Mouse (Mus musculus): ENCODE data around the gene Fat4.

Gene Fat4

DNA sequence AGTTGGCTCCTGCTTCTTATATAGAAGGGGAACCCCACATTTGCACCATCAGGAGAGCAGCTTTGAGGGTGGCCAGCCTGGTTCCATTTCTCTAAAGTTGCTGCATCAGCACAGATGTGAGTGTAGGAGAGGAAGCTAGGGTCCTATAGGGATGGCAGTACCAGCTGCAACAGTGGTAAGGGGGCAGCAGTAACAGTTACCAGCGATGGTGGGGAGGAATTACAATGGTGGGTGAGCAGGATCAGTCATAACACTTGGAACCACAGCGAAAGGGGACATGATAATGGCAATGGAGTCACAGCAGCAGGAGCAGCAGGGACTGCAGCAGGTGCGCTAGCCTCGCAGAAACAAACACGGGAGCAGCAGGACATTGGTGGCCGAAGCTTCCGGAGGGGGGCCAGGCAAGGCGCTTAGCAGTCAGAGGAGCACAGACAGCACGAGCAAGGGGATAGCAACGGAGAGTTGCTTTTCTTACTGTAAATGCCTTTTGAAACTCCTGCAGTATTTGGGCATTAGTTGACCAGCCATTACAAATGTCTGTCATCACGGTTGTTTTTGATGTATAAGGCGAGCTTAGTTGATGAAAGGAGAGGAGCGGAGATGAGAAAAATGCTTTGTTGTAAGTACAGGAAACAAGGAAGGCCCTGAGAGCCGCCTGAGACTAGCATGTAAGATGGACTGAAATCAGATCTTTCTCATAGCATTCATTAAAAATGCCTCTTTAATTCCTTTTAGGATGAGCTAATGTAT is 21.1 kb downstream of the Fat4 start:
- DNase-seq, result no peak

DNA sequence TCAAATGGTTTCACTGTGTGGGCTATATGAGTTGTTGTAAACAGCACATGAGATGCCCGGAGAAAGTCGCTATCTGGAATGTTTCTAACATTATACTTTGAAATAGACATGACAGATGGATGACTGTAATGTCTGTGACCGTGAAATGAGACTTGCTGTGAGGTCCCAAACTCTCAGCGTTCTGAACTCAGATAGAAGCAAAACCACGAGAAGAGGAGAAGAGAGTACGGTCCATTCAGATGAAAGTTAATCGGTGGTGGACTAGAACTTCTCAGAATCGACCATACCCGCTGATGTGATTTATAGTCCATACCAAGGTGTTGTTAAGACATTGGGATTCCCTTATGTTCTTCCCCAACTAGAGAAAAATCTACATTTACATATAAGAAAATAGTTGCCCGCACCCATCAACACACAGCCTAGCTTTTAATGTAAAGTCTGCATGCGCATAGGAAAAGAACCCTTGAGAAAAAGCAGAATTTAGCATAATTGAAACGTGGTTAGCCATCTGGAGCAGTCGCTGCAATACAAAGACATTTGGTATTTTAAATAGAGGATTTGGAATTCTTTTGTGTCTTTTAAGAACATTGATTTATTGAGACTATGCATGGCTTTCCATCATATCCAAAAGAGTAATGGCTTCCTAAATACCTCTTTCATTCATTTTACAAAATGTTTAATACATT is 21.8 kb downstream of the Fat4 start:
- DNase-seq, result no peak

DNA sequence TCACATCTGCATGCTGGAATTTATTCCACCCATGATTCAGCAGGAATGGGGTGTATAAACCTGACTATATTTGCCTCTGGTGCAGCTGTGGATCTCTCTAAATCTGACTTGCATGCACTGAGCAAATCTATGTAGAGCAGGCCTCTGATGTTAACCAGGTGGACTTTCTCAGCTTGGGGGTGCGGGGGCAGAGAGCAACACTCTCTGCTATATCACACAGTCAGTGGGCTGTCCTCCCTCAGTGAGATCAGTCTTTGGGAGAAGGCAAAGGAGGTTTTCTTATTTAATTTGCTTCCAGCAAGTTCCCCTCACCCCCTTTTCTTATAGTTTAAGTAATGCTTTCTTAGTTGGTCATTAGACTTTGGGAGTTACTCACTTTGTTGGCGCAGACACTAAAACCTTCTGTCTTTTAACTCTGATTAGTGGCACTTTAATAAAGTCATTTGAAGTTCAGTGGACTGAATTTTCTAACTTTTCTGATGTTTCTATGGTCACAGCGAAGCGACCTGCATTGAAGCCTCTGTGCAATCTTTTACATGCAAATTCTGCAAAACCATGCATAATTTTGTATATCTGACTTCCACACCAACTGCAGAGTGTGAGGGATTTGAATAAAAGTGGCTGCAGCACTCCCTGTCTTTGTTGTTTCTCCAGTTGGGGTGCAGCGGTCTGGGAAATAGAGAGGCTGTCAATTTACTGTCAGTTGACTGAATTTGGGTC is 26.2 kb downstream of the Fat4 start:
- DNase-seq, result no peak

DNA sequence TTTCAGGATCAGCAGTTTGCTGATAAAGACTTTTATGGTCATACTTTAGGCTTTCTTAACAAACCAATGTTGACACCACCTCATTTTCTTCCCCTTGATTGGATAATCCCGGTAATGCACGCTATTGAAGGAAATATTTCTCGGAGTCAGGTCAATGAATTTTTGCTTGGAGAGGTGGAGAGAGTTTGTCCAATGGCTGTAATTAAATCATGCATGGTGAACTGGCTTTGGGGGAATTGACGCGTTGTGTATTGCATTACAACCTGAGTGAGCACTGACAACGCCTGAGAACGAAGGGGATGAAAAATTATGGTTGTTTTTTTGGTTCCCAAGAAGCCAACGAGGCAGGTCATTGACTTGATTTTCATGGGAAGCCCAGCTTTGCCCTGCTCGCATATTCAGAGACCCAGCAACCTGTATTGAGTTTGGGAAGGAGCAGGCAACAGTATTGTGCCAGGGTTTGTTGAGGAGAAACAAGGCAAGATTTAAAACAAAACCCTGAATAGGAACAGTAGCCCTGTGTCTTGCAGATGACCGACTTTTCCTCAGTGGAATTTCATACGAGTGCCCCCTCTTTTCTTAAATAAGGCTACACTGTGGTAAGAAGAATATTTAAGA is 26.9 kb downstream of the Fat4 start:
- no peak for DNase-seq

DNA sequence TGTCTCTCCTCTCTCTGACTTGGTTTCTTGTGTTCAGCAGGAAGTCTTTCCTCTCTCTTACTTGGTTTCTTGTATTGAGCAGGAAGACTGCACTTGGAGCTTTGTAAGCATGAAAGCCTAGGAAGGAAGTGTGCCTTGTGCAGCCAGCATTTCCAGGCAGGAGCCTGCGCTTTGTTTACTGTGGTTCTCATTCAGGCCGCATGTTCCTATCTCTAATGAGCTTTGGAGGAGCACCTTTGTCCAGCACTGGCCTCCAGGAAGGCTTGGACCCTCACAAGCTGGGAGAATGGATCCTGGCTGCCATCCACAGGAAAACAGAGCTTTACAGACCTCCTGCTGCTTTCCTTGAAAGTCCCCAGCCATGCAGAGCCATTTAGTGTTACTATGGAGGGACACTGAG is 32.2 kb downstream of the Fat4 start:
- no peak for DNase-seq

DNA sequence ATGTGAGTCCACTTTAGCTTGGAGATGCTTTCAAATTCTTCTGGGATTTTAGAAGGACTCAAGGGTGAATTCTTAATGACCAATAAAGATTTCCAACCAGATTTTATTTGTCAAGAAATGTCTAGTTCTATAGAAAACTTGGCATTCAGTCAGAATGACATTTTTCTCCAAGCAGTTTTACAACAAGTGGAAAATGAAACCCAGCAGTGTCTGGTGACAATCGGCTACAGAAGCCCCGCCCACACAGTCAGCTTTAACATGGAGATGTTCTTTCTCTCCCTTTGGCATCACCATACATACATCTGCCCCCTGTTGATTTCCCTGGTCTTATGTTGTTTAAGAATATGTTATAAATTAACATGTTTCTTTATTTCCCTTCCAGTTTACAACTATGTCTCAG is 34.3 kb downstream of the Fat4 start:
- no peak for DNase-seq

DNA sequence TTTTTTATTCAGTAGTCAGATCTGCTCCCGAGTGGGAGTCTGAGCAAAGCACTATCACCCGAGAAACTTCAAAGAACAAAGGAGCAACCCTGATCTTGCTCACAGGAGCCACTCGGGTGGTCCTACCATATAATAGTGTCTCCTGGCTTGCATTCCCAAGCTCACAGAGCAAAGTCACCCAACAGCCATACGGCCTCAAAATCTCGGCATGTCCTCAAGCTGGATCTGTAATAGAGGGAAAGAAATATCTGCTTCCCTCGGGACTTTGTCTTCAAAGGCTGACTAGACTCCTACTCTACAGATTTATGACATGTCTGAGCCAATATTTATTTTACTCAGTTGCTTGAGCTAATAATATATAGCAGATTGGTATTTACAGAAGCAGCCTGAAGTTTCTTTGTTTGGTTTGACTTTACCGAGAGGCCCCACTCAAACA is 36.5 kb downstream of the Fat4 start:
- DNase-seq, result no peak

DNA sequence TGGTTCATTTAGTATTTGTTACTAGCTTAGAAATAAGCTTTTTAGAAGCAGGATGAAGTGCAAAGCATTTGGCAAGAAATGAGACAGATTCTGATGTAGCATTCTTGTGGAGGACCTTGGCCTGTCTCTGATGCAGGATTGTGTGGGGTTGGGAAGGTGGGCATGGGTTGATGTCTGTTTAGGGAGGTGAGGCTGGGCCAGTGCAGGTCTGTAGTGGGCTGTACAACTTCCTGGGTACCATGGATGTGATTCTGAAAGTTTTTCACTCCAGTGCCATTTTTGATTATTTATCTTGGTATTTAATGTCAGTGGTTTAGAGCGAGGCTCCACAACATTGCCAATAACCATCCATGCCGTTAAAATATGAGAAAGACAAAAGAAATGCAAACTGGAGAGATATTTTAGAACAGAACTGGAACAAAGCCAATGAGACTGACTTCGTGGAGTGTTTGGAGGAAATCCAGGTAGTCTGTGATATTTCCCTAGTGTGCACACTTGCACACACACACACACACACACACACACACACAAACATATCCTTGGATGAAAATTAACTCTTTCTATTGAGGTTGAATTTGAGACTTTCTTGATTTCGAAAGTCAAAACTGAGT is 41.4 kb downstream of the Fat4 start:
- DNase-seq, result no peak

DNA sequence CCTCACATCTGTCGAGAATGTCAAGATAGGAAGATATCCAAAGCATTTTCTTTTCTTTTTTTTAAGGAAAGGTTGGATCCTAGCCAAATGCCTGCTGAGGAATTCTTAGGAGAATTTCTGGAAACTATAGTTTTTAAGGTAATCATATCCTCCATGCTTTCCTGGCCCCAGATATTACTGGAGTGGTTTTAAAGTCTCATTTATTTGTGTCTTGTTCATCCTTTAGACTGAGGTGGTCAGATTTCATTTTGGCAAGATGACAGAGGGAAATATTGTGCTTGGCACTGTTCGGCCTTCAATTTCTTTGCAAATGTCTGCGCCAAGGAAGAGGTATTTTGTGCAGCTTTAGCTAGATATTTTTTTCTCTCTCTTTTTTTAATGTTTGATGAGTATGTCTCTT is 42.0 kb downstream of the Fat4 start:
- no peak for DNase-seq

DNA sequence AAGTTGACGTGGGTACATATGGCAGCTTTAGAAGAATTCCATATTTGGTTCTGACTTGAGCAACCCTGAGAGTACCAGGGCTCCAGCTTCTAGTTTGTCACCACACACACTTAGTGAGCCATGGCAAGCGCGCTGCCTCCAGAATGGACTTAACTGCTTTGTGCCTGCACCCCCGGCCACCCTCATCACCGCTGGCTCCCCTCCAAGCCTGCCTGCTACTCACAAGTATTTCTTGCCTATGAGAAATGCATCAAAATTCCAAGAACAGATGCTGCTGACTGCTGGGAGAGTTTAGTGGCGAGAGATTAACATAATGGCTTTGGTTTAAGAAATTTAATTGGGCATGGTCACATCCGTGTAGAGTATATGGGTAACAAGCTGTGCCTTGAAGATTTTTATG is 48.0 kb downstream of the Fat4 start:
- no peak for DNase-seq

DNA sequence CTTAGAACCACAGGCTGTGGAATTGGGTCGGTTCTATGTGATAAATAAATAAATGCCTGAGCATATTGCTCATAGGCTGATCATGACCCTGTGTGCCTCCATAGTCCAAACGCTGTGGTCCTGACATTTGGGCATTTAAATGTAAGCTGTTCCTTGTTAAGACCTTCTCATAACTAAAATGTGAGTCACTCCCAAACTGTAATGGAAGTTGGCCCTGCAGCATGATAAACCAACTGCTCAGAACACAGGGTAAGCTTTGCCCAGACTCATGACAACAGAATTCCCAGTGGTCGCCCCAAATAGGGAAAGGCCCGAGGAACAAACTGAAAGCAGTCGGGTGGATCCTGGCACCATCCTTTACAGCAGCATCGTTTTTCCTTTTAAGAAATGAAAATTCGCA is 49.7 kb downstream of the Fat4 start:
- DNase-seq, result no peak

DNA sequence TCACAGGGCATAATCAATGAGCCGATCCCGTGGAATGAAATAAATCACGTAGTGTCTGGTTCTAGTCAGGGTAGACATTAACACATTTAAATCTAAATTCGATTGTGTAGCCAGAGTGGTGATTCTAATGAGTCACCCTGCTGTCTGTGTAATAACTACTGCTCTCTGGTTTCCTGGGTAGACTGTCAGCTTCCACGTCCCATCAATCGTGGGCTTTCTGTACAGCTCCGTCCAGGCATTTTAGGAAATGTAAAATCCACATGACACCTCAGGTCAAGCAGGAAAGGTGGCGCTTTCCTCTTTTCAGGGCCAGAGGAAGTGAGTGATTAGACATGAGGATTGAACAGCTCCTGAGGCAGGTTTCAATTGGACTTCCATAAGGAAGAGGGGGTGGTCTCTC is 50.4 kb downstream of the Fat4 start:
- DNase-seq, result peak; percentile 25 to 53

DNA sequence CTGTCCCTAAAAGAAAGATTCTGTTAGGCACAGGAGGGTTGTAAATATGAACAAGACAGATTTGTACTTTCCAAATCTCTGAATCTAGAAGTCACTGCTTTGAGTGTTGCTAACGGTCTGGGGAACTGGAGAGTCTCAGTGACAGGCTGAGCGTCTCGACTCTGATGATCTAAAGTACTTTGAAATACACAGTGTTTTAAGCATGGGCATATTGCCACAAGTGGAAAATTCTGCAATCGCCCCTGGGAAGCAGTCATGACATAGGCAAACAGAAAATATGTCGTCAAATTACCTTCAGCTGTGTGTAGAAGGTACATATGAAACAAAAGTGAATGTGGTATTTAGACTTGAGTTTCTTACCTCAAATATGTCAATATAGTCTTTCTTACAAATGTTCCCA is 51.4 kb downstream of the Fat4 start:
- no peak for DNase-seq

DNA sequence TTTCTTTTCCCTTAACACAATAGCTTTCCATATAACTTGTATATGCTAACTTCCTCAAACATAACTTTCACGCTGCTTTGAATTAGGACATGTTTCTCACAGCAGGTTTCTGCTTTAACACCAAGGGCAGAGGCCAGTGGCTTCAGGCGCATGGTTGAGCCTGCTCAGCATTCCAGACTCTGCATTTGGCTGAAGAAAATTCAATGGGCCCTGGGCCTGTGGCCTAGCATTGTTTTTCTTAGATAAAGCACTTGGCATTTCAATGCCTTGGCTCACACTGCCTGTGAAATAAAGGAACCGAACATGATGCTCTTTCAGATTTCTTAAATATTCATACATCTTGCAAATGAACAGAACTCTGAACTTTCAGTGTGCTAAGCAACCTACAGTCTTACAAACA is 52.8 kb downstream of the Fat4 start:
- peak in 1 of 2 experiments; percentile 33 for DNase-seq

DNA sequence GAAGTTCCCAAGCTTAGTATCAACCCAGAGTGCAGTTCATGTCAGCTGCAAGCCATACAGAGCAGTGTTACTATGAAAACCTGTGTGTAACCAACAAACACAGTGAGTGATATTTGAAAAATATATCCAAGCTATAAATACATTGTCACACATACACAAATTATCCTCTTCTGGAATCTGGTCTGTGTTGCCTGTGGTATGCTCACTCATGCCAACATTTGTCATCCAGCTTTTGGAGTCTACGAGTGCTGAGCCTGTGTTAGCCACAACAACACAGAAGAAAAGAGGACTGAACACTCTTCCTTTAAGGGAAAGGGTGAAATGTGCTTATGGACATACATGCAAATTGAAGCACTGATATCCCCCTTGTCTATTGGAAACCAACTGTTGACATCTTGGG is 53.6 kb downstream of the Fat4 start:
- no peak for DNase-seq

DNA sequence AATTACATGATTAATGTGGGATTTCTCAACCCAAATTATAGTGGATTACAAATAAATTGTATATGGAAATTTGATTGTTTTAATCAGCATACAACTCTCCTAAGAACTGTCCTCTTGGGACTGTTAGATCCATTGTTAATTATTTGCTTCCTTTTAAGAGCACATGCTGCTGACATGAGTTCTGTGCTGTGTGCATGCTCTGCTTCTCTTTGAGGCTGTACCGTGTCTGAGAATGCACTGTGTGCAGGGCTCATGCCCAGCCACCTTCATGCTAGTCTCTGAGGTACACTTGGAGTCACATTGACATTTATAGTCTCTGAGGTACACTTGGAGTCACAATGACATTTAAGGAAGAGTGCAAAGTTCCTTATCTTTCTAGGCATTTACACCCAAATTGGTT is 58.4 kb downstream of the Fat4 start:
- no peak for DNase-seq

DNA sequence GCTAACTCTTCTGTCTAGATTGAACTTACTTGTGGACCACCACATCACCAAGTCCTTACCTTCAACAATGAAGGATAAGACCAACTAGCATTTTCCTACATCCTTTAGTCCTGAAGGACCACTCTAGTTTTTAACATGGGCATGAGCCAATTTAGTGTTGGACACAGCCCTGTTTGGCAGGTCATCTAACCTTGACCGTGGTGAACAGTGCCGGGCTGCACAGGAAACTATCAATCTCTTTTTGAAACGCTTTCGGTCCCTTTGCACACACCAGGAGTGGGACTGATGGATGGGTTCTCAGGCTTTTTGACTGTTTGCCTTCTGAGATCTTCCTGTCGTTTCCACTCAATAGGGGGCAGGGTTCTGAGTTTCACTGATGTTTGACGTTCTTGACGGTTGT is 61.0 kb downstream of the Fat4 start:
- peak in 1 of 2 experiments; percentile 10 for DNase-seq

DNA sequence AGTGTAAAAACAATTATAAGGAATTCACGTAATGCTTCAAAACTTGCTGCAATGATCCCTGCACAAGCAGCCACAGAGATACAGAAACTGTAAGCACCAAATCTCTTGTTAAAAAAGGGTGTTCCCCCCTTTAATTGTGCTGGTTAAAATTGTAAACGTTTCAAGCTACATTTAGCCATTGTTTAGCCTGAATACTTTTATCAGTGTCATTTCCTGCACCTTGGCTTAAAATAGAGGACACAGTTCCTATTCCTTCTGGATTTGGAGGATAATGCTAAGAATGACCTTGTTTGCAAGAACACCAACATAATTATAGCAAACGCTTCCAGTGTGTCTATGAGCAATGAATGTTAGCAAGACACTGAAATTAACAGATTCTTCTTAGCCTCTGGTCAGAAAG is 65.9 kb downstream of the Fat4 start:
- DNase-seq, result no peak

DNA sequence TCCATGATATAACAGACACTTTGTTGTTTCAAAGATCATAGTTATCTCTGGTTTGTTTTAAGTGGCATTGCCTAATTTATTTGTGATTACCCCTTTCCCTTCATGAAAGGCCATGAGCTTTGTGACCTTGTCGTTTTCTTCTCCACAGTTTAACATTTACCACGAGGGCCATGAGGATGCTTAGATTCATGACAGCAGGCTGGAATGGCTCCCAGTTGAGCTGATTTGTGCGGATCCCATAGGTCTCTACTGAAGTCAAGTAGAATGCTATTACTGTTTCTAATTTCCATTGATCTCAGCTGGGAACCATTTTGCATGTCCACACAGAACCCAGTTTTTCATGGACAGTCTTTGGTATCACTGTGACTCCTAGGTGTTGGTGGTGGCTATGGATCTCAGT is 67.5 kb downstream of the Fat4 start:
- DNase-seq, result no peak

DNA sequence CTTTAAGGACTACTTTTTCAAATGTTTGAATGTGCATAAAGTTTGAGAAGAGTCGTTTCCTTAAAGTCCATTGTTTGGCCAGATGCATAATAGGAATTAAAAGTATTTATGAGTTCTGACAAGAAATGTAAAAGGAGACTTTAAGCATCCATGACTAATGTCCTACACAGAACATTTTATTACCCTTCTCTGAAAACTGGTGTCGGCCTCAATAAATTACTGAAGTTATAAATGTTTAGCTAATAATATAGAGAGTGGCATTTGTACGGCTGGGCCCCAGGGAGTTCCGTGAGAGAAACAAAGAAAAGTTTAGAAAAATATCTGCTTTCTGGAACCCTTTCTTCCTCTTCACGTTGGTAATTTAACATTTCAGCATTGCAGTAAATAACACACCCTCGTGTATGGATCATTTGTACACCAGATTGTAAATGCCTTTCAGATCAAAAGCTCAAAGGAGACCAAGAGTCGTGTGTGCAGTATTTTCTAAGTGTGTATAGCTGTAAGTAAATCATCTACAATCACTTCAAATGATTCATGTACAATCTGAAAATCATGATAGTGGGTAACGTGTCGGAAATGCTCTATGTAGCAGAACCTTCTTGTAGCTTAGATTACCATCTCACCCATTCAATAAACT is 69.4 kb downstream of the Fat4 start:
- no peak for DNase-seq

DNA sequence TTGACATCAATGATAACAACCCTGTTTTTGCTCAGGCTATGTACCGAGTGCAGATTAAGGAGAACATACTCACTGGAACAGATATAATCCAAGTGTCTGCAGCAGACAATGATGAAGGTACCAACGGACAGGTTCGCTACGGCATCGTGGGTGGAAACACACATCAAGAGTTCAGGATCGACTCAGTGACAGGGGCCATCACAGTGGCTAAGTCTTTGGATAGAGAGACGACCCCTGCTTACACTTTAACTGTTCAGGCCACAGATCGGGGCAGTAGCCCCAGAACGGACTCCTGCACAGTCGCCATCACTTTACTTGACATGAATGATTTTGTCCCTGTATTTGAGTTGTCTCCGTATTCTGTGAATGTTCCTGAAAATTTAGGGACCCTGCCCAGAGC is 70.4 kb downstream of the Fat4 start:
- no peak for DNase-seq

DNA sequence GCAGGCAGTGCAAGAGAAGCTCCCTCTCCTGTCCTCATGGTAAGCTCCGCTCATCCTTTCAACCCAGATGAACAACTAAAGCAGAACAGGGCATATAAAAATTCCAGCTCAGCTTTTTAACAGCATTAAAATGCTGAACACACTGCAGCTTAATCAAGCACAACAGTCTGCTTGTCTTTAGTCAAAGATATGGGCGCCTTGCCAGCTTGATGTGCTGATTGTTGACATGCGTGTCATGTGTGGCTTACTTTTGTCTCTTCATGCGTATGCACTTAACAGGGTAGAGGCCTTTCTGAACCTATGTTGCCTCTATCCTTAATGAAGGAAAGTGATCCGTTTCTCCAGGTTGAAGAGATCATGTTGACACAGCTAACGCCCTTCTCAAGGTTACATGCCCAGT is 75.6 kb downstream of the Fat4 start:
- no peak for DNase-seq

DNA sequence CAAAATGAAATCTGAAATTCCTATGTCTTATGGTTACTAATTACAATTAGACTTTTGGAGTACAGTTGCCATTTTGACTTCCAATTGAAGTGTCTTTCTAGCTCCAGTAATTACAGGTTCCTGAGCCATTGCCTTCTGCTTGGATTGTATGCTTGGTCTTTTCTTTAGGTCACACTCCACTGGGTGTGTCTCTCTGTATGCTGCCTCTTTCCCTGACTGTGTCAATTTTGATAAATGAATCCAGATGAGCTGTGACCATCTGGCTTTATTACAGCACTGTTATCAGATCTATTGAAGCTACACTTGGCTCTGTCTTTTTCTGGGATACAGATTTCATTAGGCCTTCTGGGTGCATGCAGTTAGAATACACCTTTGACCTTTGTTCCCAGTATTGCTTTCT is 80.7 kb downstream of the Fat4 start:
- no peak for DNase-seq

Measured in kidney, postnatal 25 days (tissue).